24 mouse cellular contexts compared by ENCODE assay signal in the genomic region with DNA sequence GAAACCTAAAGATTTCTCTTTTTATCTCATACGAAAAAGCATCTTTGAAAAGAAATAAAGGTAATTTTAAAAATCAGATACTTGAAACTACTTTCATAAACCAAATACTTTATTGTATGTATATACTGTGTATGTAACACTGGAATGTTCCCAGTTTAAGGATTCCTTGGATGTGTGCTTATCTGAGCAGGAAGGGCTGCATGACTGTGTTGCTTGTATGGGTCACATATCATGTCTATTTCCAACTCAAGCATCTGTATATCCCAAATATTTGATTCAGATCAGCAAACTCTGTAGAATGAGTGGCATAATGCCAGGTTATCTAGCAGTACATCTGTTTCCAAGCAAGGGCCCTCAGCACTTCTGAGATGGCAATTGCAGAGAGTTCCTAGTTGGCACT.
DNase-seq lines count a peak whose midpoint lies in the region; ATAC-seq and TF ChIP-seq lines count a peak whose summit lies in the region.
"Had no signal": no experiment of that assay in that cellular context is flagged by ENCODE, and none has a peak within 500 bp of the region (broad histone marks: within the 10 kb centered on the region; RNA-seq: fewer than 3 reads in every experiment).

No protein-coding gene starts in this region.

- no peak overlapping the region for H3K9ac ChIP-seq in lung, embryonic 14.5 days
- H3K9ac ChIP-seq in lung, postnatal 0 days (replicated peaks; ENCODE audit: low read depth): no peak overlapping the region
- H3K9ac ChIP-seq: embryonic facial prominence, embryonic 12.5 days; embryonic facial prominence, embryonic 15.5 days; forebrain, embryonic 13.5 days; forebrain, embryonic 15.5 days; forebrain, postnatal 0 days had no signal

- H3K4me2 ChIP-seq in lung, embryonic 14.5 days: no peak overlapping the region
- H3K4me2 ChIP-seq in lung, postnatal 0 days (replicated peaks; ENCODE audit: low read depth, low read length): no peak overlapping the region
- H3K4me2 ChIP-seq: embryonic facial prominence, embryonic 12.5 days; embryonic facial prominence, embryonic 15.5 days; forebrain, embryonic 13.5 days; forebrain, embryonic 15.5 days had no signal

- no peak for ATAC-seq in lung, embryonic 14.5 days (ENCODE audit: insufficient read depth)
- ATAC-seq in lung, postnatal 0 days: peak; percentile 57
- ATAC-seq: CD4-positive, CD25-positive, alpha-beta regulatory T cell, adult 4 months; forebrain, embryonic 13.5 days; forebrain, embryonic 15.5 days had no signal

- no peaks in the 10 kb centered on the region for H3K36me3 ChIP-seq in lung, embryonic 14.5 days (ENCODE audit: insufficient read depth)
- no peaks in the 10 kb centered on the region for H3K36me3 ChIP-seq in lung, postnatal 0 days (ENCODE audit: insufficient read depth, low read length)
- H3K36me3 ChIP-seq: embryonic facial prominence, embryonic 12.5 days; embryonic facial prominence, embryonic 15.5 days; forebrain, embryonic 15.5 days; G1E had no signal

- no peak for TF ChIP-seq CTCF in lung, embryonic 14.5 days (IDR thresholded peaks at IDR 0.05; ENCODE audit: low read depth)
- no peak for TF ChIP-seq CTCF in lung, postnatal 0 days (IDR thresholded peaks at IDR 0.05)

- H3K9me3 ChIP-seq in lung, embryonic 14.5 days (ENCODE audit: low read depth, low read length): no peaks in the 10 kb centered on the region
- H3K9me3 ChIP-seq in lung, postnatal 0 days (ENCODE audit: low read length): no peaks in the 10 kb centered on the region
- H3K9me3 ChIP-seq: embryonic facial prominence, embryonic 12.5 days; embryonic facial prominence, embryonic 15.5 days; forebrain, embryonic 13.5 days; forebrain, embryonic 15.5 days; G1E had no signal

- no peak; the same call in 1 of the 2 replicates for TF ChIP-seq EP300 in lung, postnatal 0 days (IDR thresholded peaks at IDR 0.05)

- WGBS in lung, embryonic 14.5 days: 89% methylated on average over 1 of the region's 1 CpGs
- 91% methylated on average over 1 of the region's 1 CpGs for WGBS in lung, postnatal 0 days

- H3K4me1 ChIP-seq in lung, embryonic 14.5 days (ENCODE audit: insufficient read depth): no peaks in the 10 kb centered on the region
- peaks cover 5% of the 10 kb centered on the region; the same call in 1 of the 2 replicates for H3K4me1 ChIP-seq in lung, postnatal 0 days (ENCODE audit: insufficient read depth, low read depth, low read length)
- H3K4me1 ChIP-seq: embryonic facial prominence, embryonic 15.5 days; forebrain, embryonic 13.5 days; forebrain, embryonic 15.5 days had no signal

- no peak overlapping the region for H3K27ac ChIP-seq in lung, embryonic 14.5 days (ENCODE audit: low read depth)
- no peak overlapping the region for H3K27ac ChIP-seq in lung, postnatal 0 days (ENCODE audit: low read length)
- H3K27ac ChIP-seq: embryonic facial prominence, embryonic 12.5 days; embryonic facial prominence, embryonic 15.5 days; forebrain, embryonic 13.5 days; forebrain, embryonic 15.5 days had no signal

- DNase-seq in lung, embryonic 14.5 days: peak; percentile 31
- DNase-seq in lung, postnatal 10 days: no peak
- DNase-seq in lung, postnatal 0 days (ENCODE audit: low spot score): peak; percentile 25
- DNase-seq in lung, adult 18-20 months: no peak
- DNase-seq in NIH3T3 (ENCODE audit: low read depth): peak; percentile 3
- no peak for DNase-seq in heart, adult 9 months (ENCODE audit: low spot score in 2 of 2)
- DNase-seq: adrenal gland, postnatal 25 days; B cell, adult 2 months; cerebellum, adult 11 months; cerebellum, adult 18-20 months; cerebellum, adult 8-10 months; cerebellum, adult 9-11 months; cerebellum, postnatal 14 days; cerebellum, postnatal 36 days; embryo, embryonic 11 days; forebrain, postnatal 0 days had no signal

- H3K4me3 ChIP-seq in lung, embryonic 14.5 days (ENCODE audit: low read depth, low read length): no peak overlapping the region
- H3K4me3 ChIP-seq in lung, postnatal 0 days (ENCODE audit: low read depth, low read length): no peak overlapping the region
- H3K4me3 ChIP-seq: embryonic facial prominence, embryonic 12.5 days; embryonic facial prominence, embryonic 15.5 days; erythroblast, embryonic 14.5 days; forebrain, embryonic 13.5 days; forebrain, embryonic 15.5 days had no signal

- no peaks in the 10 kb centered on the region for H3K27me3 ChIP-seq in lung, embryonic 14.5 days (ENCODE audit: insufficient read depth, low read length)
- H3K27me3 ChIP-seq in lung, postnatal 0 days (replicated peaks; ENCODE audit: insufficient read depth, low read length): no peaks in the 10 kb centered on the region
- H3K27me3 ChIP-seq: CH12.LX; embryonic facial prominence, embryonic 12.5 days; embryonic facial prominence, embryonic 15.5 days; forebrain, embryonic 13.5 days; forebrain, embryonic 15.5 days had no signal

Comparison
In these comparisons a context has a peak if more than half of its experiments do, and no peak if none do; other contexts are left out.
1. DNase-seq: peak in lung, embryonic 14.5 days (single experiment), lung, postnatal 0 days (single experiment) and NIH3T3 (single experiment); none in lung, postnatal 10 days (single experiment), lung, adult 18-20 months (0 of 2) and heart, adult 9 months (0 of 2).